In the genomic region with DNA sequence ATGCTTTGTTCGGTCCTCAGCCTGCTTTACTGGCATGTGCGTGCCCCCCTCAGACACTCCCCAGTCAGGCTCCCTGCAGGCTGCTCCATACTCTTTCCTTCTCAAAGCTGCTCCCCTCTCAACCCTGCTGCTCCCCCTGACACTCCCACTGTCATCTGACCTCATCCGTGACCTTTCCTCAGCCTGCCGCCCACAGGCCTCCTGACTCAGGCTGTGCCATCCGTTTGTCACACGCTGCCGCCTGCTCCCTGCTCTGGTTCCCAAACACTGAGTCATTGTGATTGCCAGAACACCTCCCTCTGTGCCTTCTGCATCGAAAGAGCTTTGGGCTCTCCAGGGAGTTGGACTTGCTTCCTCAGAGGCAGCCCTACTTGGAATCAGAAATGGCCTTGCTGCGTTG, we compare ENCODE assay signal across 9 mouse cellular contexts.
A peak's percentile ranks its signal among the peaks of the same experiment; 100 is the strongest.
DNase-seq lines count a peak whose midpoint lies in the region; TF ChIP-seq lines count a peak whose summit lies in the region.
"Had no signal": no experiment of that assay in that cellular context is flagged by ENCODE, and none has a peak within 500 bp of the region (broad histone marks: within the 10 kb centered on the region; RNA-seq: fewer than 3 reads in every experiment).

No protein-coding gene starts in this region.

- H3K4me1 ChIP-seq in bone marrow, adult 2 months (ENCODE audit: control insufficient read depth, insufficient read depth, low read length): no peaks in the 10 kb centered on the region

- 69% methylated on average over 9 of the region's 9 CpGs for WGBS in bone marrow, adult 2 months

- 0 out of 2 replicates have a peak overlapping the region, but pooled peaks have one; percentile 12 for H3K27ac ChIP-seq in bone marrow, adult 2 months (ENCODE audit: control insufficient read depth, insufficient read depth, low read depth, low read length, poor library complexity)
- H3K27ac ChIP-seq: limb, embryonic 12.5 days had no signal

- no peak overlapping the region for H3K4me3 ChIP-seq in bone marrow, adult 2 months (replicated peaks; ENCODE audit: control insufficient read depth, low read depth, low read length)
- H3K4me3 ChIP-seq: limb, embryonic 12.5 days had no signal

- peak; percentile 26 for DNase-seq in cerebellum, adult 11 months
- DNase-seq in cerebellum, postnatal 14 days: no peak
- DNase-seq in frontal cortex, postnatal 10 days (ENCODE audit: low spot score in 2 of 2): peak; percentile 47 to 57
- DNase-seq in left cerebral cortex, postnatal 14 days (ENCODE audit: low spot score in 2 of 2): peak; percentile 64 to 81
- DNase-seq in yolk sac, embryonic 10.5 days (ENCODE audit: low spot score): no peak
- no peak for DNase-seq in gastrocnemius, postnatal 36 days
- no peak for DNase-seq in T-cell, adult 2 months (ENCODE audit: low spot score)

- TF ChIP-seq CTCF in bone marrow, adult 2 months (IDR thresholded peaks at IDR 0.05; ENCODE audit: control insufficient read depth, insufficient read depth, low read length): no peak

- no peak for TF ChIP-seq POLR2A in bone marrow, adult 2 months (IDR thresholded peaks at IDR 0.05; ENCODE audit: borderline replicate concordance, control insufficient read depth, low read depth, low read length)

- intact Hi-C loops in left cerebral cortex, postnatal 14 days (cut with DNase I): loop anchor here (5.0 kb wide), 1 partner anchor 34 kb away; no protein-coding TSS in a partner anchor
- intact Hi-C loops in gastrocnemius, postnatal 36 days (cut with DNase I): no loop called here

Comparison
In these comparisons a context has a peak if more than half of its experiments do, and no peak if none do; other contexts are left out.
1. DNase-seq: peak in cerebellum, adult 11 months (single experiment), frontal cortex, postnatal 10 days (2 of 2) and left cerebral cortex, postnatal 14 days (2 of 2); none in cerebellum, postnatal 14 days (0 of 2), yolk sac, embryonic 10.5 days (single experiment), gastrocnemius, postnatal 36 days (0 of 2) and T-cell, adult 2 months (single experiment).